Mouse (Mus musculus) left cerebral cortex, adult 2 months (tissue): ENCODE data around the gene Cntn2. TPM values are rescaled to one million over a fixed set of nuclear protein-coding genes. Genes with fewer than 3 reads are reported as not detected.

Experiments
- DNase-seq, 2 experiments: peaks; one replicate each; pipeline ENCODE4 v3.0.0; 2021 to 2022; ENCODE audit warnings: low spot score in 2 of 2, mixed read lengths in 1 of 2; ENCODE audit errors: extremely low spot score in 1 of 2
- H3K27ac ChIP-seq: fragments of 200-600 bp; 2 replicates; pipeline ENCODE4 v1.8.1; 2022
- H3K4me3 ChIP-seq: fragments of 200-600 bp; 2 replicates; pipeline ENCODE4 v1.8.1; 2022
- CTCF ChIP-seq: fragments of 200-600 bp; IDR thresholded peaks from 2 replicates; pipeline ENCODE4 v1.8.1; 2022; ENCODE audit warnings: antibody characterized with exemption, mild to moderate bottlenecking, moderate library complexity
- intact Hi-C: fragments of 180-260 bp; cut with DNase I; formaldehyde crosslinking; loops from one replicate; pipeline ENCODE4 v1.15.1; 2025
- long read RNA-seq, 2 experiments: library from polyadenylated mRNA; stranded (forward); transcript quantifications; one replicate each; pipeline ENCODE4 v2.0.0; 2021; ENCODE audit warnings: borderline mapping rate in 2 of 2
- total RNA-seq, 2 experiments: library from RNA; stranded (reverse); gene quantifications; 2 replicates each; pipeline ENCODE4 v1.2.3; 2021

Gene Cntn2
- 10 to 100 TPM; 69.6 to 78.8 TPM for total RNA-seq
- long read RNA-seq, experiment 1, full-length matches to known transcripts = 16 of 38 reads
- long read RNA-seq, experiment 1, partial matches to known transcripts = 10 of 38 reads
- long read RNA-seq, experiment 1, other reads (novel, unspliced or antisense) = 12 of 38 reads
- long read RNA-seq, experiment 2, full-length matches to known transcripts = 8 of 36 reads
- long read RNA-seq, experiment 2, partial matches to known transcripts = 16 of 36 reads
- long read RNA-seq, experiment 2, other reads (novel, unspliced or antisense) = 12 of 36 reads

DNA sequence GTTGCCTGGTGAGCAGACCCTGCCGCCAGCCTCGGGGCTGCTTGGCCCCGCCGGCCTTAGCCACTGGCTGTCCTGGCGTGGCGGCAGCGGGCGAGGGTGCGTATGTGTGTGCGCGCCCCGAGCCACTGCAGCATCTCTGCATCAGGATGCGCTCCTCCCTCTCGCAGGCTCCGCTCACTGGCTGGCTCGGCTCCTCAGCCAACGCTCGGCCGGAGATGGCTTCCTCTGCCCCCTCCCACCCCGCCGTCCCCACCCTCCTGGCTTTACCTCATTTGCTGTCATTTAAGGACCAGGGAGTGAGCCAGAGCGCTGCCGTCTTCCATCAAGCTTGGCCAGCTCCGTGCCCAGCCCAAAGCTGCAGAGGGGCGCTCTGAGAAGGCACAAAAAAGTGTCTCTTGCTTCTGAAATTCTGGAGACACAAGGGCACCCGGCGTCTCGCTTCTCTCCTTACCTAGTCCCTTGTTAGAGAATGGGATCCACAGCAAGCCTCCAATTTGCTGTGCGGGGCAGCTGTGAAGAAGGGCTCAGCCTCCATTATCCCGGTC, at the start of gene Cntn2:
TSS of gene Cntn2 (minus strand) at position 495 of the 545 bp plus-strand sequence.
- Histone ChIP-seq H3K4me3 (peak within 1 kb of the TSS; percentile 85), H3K27ac (peak within 1 kb of the TSS; percentile 92)
- DNase-seq = peak; percentile 75 to 79
- intact Hi-C loops = loop anchor here (5.0 kb wide), 1 partner anchor 39 kb away; no protein-coding TSS in a partner anchor
- TF ChIP-seq CTCF = no peak

GRCm38 (mm10) chr1:132592145-132592544, 49.1 kb upstream of the Cntn2 start:
- H3K27ac ChIP-seq = peak overlapping the region; percentile 34
- no peak for TF ChIP-seq CTCF
- H3K4me3 ChIP-seq = no peak overlapping the region
- intact Hi-C loops = no loop called here
- DNase-seq = no peak

DNA sequence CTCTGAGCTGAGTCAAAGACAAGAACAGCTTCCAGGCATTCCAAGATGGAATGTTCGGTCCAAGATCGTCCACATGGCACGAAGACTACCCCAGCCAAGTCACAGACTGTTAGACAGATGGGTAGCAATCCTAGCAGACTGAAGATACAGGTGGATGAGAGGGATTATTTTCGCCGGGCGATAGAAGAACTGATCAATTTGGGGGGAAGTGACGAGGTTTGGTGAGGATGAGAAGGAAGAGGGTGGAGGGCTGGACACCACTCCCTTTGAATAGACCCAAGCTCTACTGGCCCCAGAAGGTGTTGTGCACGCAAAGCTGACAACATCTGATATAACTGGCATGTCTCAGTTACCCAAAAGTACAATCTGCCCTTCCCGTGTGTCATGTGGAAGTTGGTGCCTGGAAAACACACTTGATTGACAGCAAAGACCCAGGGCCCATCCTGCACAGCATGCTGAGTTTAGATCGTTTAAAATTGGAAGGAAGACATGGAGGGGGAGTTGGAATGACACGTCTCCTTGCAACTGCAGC, 48.4 kb upstream of the Cntn2 start:
- Histone ChIP-seq H3K4me3 (no peak overlapping the region), H3K27ac (peak overlapping the region; percentile 24)
- intact Hi-C loops = no loop called here
- no peak for TF ChIP-seq CTCF
- no peak for DNase-seq

GRCm38 (mm10) chr1:132586679-132587201, 43.7 kb upstream of the Cntn2 start:
- H3K27ac ChIP-seq = no peak overlapping the region
- no peak for DNase-seq
- intact Hi-C loops = no loop called here
- H3K4me3 ChIP-seq = no peak overlapping the region
- TF ChIP-seq CTCF = no peak

GRCm38 (mm10) chr1:132585376-132585775, 42.3 kb upstream of the Cntn2 start:
- intact Hi-C loops = no loop called here
- H3K27ac ChIP-seq = no peak overlapping the region
- no peak overlapping the region for H3K4me3 ChIP-seq
- no peak for DNase-seq
- TF ChIP-seq CTCF = no peak

DNA sequence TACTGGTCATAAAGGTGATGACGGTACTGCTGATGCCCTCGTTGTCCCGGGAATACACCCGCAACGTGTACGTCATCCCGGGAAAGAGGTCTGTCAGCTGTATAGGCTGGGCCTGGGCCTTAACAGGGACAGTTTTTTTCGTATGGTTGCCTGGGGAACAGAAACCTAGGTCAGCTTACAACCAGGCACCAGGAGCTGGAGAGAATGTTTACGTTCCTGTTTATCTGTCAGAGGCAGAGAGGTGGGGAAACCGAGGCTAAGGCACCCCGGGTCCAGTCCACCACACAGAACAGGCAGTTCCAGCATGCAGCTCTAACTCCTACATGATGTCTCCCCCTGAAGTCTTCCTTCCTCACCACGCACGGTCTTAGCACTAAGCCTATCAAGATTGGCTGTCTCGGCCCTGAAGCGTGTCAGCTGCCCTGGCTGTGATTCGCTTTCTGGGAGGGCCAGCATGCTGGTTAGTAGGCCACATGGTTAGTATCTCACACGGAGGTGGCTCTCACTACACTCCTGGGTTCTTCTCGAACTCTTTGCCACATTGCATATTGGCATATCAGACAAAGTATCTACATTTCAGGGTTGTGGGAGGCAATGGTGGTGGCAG, 40.0 kb upstream of the Cntn2 start:
- Histone ChIP-seq H3K4me3 (no peak overlapping the region), H3K27ac (no peak overlapping the region)
- DNase-seq = no peak
- no peak for TF ChIP-seq CTCF
- intact Hi-C loops = loop anchor here (5.0 kb wide), 1 partner anchor 41 kb away; the partner anchor contains the start of gene Cntn2

- intact Hi-C loops = loop anchor here (5.0 kb wide), 1 partner anchor 40 kb away; the partner anchor contains the start of gene Cntn2
- no peak overlapping the region for H3K27ac ChIP-seq
- no peak for TF ChIP-seq CTCF
- no peak for DNase-seq
- no peak overlapping the region for H3K4me3 ChIP-seq
Observed at GRCm38 (mm10) chr1:132581845-132582839, 39.1 kb upstream of the Cntn2 start.

DNA sequence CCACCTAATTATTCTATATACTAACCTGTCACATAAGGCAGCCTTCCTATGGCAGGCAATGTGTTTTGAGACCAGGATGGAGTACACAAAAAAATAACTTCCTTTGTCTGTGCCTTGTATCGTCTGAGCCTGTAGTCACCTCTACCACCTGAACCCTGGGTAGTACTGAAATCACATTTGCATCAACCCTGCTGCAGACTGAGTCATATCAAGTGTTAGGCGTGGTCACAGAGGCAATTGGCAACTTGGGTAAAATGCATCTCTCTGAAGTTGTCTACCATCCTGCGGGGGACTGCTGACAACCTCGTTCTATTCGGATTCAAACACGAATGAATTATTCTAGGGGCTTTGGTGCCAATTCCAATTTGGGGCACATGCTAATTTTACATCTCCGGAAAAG, 37.0 kb upstream of the Cntn2 start:
- intact Hi-C loops = loop anchor here (5.0 kb wide), 1 partner anchor 38 kb away; the partner anchor contains the start of gene Cntn2

GRCm38 (mm10) chr1:132576845-132577244, 33.8 kb upstream of the Cntn2 start:
- intact Hi-C loops = no loop called here
- Histone ChIP-seq H3K27ac (no peak overlapping the region), H3K4me3 (no peak overlapping the region)
- TF ChIP-seq CTCF = no peak
- no peak for DNase-seq

More for the DNA sequence above, 37.0 kb upstream of the Cntn2 start:
- TF ChIP-seq CTCF = no peak
- DNase-seq = no peak
- H3K4me3 ChIP-seq = no peak overlapping the region
- no peak overlapping the region for H3K27ac ChIP-seq

GRCm38 (mm10) chr1:132572851-132573250, 29.8 kb upstream of the Cntn2 start:
- DNase-seq = no peak
- TF ChIP-seq CTCF = no peak
- no peak overlapping the region for H3K4me3 ChIP-seq
- H3K27ac ChIP-seq = no peak overlapping the region
- intact Hi-C loops = no loop called here

DNA sequence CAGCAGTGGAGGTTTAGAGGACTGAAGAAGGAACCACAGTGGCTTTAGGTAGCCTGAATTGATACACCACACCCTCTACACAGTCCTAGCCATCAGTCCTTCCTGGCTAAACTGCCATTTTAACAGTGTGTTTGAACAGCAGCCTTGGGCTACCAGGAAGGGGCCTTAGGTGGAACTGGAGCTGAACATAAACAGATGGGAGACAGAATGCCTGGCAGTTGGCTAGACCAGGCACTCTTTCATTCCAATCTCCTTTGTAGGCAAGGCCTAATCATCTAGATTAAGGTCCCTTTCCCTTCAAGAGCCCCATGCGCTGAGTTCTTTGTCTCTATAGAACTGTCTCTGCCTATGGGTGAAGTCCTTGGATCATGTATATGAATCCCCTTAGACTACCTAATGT, 28.6 kb upstream of the Cntn2 start:
- TF ChIP-seq CTCF = no peak
- H3K4me3 ChIP-seq = no peak overlapping the region
- no peak for DNase-seq
- intact Hi-C loops = no loop called here
- no peak overlapping the region for H3K27ac ChIP-seq
